Mouse (Mus musculus) lung, postnatal 0 days (tissue): ENCODE measurements at regions not wholly inside any gene's neighbourhood (a gene's known extent, or its start where the extent isn't known, plus 50 kb on each side); places are given as distances from the start of the nearest gene placed in this dataset.

Experiments
- CTCF ChIP-seq: IDR thresholded peaks from 2 replicates; pipeline ENCODE4 v1.5.1; 2016; ENCODE audit warnings: antibody characterized with exemption, mild to moderate bottlenecking
- EP300 ChIP-seq: IDR thresholded peaks from 2 replicates; pipeline ENCODE4 v1.6.1; 2016; ENCODE audit warnings: antibody characterized with exemption, mild to moderate bottlenecking, control low read depth

GRCm38 (mm10) chr13:25882818-25883217, 612.5 kb upstream of the Nrsn1 start:
- TF ChIP-seq EP300: no peak
- TF ChIP-seq CTCF: no peak
